Mouse (Mus musculus): ENCODE results near the gene Wfdc15b.

The Wfdc15b gene

DNA sequence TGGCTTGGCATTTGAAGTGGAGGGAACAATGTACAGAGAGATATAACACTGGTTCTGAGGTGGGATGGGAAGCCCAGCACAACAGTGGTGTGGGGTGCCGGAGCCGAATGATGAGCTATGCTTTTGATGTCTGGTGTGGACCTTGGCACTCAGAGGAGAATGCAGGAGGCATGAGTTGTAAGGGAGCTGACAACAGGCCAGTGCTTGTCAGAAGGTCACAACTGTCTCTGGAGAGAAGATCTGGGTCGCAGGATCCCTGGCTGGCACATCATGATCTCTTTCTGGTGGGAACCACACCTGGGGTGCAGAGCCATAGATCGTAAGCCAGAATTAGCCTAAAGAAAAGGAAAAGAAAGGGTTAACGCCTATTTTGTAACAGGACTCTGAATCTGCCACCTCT, 43.6 kb downstream of the Wfdc15b start:
- no peak for DNase-seq

DNA sequence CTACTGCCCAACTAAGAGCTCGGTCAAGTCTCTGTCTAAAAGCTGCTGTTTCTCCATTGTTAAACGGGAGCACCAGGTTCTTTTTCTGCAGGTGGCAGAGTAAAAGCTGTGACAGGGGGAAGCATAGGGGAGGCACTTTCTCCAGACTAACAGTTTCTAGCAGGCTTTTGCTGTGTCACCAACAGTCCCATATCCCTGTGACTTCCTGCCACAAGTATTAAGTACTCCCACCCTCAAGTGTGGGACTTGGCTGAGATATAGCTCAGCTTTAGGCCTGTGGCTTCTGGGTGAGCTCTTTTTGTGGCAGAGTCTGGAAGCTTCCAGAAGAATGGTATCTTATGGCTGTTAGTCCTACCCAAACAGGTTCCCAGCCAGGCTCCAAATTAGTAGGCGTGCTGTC, 45.6 kb downstream of the Wfdc15b start:
- DNase-seq, result no peak

GRCm38 (mm10) chr2:164174649-164175395, 46.6 kb downstream of the Wfdc15b start:
- no peak for DNase-seq

- DNase-seq, result no peak
These were observed 48.1 kb downstream of the Wfdc15b start for GRCm38 (mm10) chr2:164173394-164173793.

- no peak for DNase-seq
These were observed 50.6 kb downstream of the Wfdc15b start, which contains the start of gene Kcns1 for GRCm38 (mm10) chr2:164170902-164171301. Kcns1 (minus strand) TSS chr2:164171113.

DNA sequence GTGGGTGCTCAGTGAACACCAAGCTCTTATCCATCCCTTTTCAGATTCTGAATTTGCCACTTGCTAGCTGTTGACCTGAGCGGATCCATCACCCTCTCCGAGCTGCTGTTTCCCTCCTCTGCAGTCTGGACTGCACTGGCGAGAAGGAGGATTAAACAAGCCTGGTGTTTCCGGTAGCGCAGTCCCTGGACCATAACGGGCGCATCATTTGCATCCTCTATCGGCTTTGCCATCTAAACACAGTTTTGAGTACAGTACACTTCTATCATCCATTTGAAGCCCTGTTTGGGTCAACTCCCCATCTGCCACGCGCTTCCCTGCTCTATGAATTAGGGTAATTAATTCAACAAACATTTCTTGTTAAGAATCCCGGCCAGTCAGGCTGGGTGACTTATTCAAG, 51.1 kb downstream of the Wfdc15b start:
- no peak for DNase-seq

- DNase-seq, result no peak
These were observed 52.9 kb downstream of the Wfdc15b start for GRCm38 (mm10) chr2:164168571-164168946.

DNA sequence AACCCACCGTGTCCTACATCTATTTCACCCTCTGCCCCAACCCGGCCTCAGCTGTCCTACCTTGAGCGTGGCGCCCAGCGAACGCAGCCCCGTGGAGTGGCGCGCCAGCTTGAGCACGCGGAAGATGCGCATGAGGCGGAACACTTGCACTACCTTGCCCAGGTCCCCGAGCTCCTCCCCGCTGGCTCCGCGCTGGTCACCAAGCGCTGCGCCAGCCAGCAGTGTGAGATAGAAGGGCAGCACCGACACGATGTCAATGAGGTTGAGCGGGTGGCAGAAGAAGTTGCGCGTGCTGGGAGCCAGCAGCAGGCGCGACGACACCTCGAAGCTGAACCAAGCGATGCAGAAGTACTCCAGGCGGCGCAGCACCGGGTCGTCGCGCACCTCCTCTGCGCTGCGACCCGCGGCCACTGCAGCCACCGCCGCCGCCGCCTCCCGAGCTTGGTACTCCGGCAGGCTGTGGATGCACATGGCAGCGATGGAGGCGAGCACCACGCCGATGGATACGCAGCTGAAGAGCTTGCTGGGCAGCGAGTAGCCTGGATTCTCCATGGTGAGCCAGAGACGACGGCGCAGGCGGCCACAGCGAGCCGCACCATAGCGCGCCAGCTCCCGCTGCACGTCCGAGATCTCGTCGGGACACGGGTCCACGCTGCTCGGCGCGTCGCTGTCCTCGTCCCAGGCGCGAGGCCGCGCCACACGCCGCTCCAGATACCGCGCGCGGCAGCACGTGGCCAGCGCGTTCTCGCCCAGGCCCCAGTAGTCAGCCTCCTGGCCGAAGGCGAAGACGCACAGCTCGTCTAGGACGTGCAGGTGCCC, 53.5 kb downstream of the Wfdc15b start:
- no peak for DNase-seq

- no peak for DNase-seq
These were observed 56.5 kb downstream of the Wfdc15b start for GRCm38 (mm10) chr2:164164941-164165340.

Data from lung, adult 18-20 months (tissue).